Mouse (Mus musculus): Measurements from ENCODE around the gene Npr1.

- TF ChIP-seq CTCF (IDR thresholded peaks at IDR 0.05; ENCODE audit: low read depth, low read length) (no peak), POLR2A (IDR thresholded peaks at IDR 0.05; ENCODE audit: extremely low read depth, insufficient read depth, low read length) (no peak)
These were observed 49.6 kb upstream of the Npr1 start for GRCm38 (mm10) chr3:90515242-90515641.
